Mouse (Mus musculus) liver, adult 2 months (tissue): ENCODE data around the gene Preb.

Experiments used
- CTCF ChIP-seq: fragments of 200-500 bp; IDR thresholded peaks from 2 replicates; pipeline ENCODE4 v1.5.1; 2011; ENCODE audit warnings: low read depth, low read length, control low read depth
- POLR2A ChIP-seq: fragments of 200-500 bp; IDR thresholded peaks from 2 replicates; pipeline ENCODE4 v1.6.1; 2011; ENCODE audit warnings: low read length, control low read depth; ENCODE audit not compliant: insufficient read depth; ENCODE audit errors: extremely low read depth

DNA sequence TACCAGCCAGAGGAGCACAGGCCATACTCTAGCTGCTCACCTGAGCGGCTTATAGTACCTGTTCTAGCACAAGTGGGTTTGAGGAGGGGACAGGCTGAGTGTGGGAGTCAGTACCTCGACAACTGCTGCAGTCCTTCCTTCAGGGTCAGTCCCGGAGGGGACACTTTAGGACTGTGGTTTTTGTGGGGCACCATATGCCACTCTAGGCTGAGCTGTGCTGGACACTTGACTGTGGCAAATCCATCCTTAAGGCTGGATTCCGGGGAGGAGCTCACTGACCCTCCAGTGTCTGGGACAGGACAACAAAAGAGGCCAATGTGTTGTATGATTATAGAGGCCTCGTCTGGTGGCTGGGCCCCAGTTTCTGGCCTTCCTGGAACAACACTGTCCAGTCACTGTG lies 7.6 kb downstream of the Preb start:
- TF ChIP-seq CTCF (no peak), POLR2A (no peak)
